Mouse (Mus musculus): ENCODE results near the gene Xcr1.

- TF ChIP-seq POLR2A (IDR thresholded peaks at IDR 0.05; ENCODE audit: control insufficient read depth, low read depth, low read length), result no peak
- no peak for TF ChIP-seq CTCF (IDR thresholded peaks at IDR 0.05; ENCODE audit: control insufficient read depth, insufficient read depth, insufficient replicate concordance, low read depth, low read length)
Measured at GRCm38 (mm10) chr9:123840243-123840642, 21.6 kb downstream of the Xcr1 start.

Data from testis, adult 2 months (tissue).